Mouse (Mus musculus): ENCODE data around the gene Grk4. TPM values are rescaled to one million over a fixed set of nuclear protein-coding genes. Genes with fewer than 3 reads are reported as not detected.
"Not testable (repeated sequence)": the region's sequence is repeated elsewhere in the genome, so short reads cannot be mapped to it uniquely, and the experiment has no call there.

The Grk4 gene
- polyA plus RNA-seq, 1 experiment: 42.0 TPM

GRCm38 (mm10) chr5:34695521-34695920 lies 35.3 kb downstream of the Grk4 start:
- H3K27me3 ChIP-seq (ENCODE audit: control insufficient read depth, insufficient read depth, low read length): no peaks in the 10 kb centered on the region
- H3K36me3 ChIP-seq (ENCODE audit: control insufficient read depth, insufficient read depth, low read length): no peaks in the 10 kb centered on the region
- no peak overlapping the region for H3K27ac ChIP-seq (ENCODE audit: control insufficient read depth, insufficient read depth, low read depth, low read length)
- no peak overlapping the region for H3K4me3 ChIP-seq (ENCODE audit: control insufficient read depth, low read depth, low read length)
- H3K4me1 ChIP-seq (ENCODE audit: control insufficient read depth, insufficient read depth, low read length): no peaks in the 10 kb centered on the region
- TF ChIP-seq POLR2A (IDR thresholded peaks at IDR 0.05; ENCODE audit: control insufficient read depth, low read depth, low read length) (no peak), CTCF (IDR thresholded peaks at IDR 0.05; ENCODE audit: control insufficient read depth, insufficient read depth, insufficient replicate concordance, low read depth, low read length) (no peak)

- H3K27me3 ChIP-seq (ENCODE audit: control insufficient read depth, insufficient read depth, low read length): no peaks in the 10 kb centered on the region
- TF ChIP-seq CTCF (IDR thresholded peaks at IDR 0.05; ENCODE audit: control insufficient read depth, insufficient read depth, insufficient replicate concordance, low read depth, low read length) (no peak), POLR2A (IDR thresholded peaks at IDR 0.05; ENCODE audit: control insufficient read depth, low read depth, low read length) (no peak)
- no peak overlapping the region for H3K4me3 ChIP-seq (ENCODE audit: control insufficient read depth, low read depth, low read length)
- no peak overlapping the region for H3K27ac ChIP-seq (ENCODE audit: control insufficient read depth, insufficient read depth, low read depth, low read length)
- H3K36me3 ChIP-seq (ENCODE audit: control insufficient read depth, insufficient read depth, low read length): no peaks in the 10 kb centered on the region
- H3K4me1 ChIP-seq (ENCODE audit: control insufficient read depth, insufficient read depth, low read length): no peaks in the 10 kb centered on the region
These were observed 48.3 kb downstream of the Grk4 start for GRCm38 (mm10) chr5:34708436-34708835.

- not testable (repeated sequence) for H3K4me1 ChIP-seq (ENCODE audit: control insufficient read depth, insufficient read depth, low read length); H3K27ac ChIP-seq (ENCODE audit: control insufficient read depth, insufficient read depth, low read depth, low read length); H3K36me3 ChIP-seq (ENCODE audit: control insufficient read depth, insufficient read depth, low read length); H3K27me3 ChIP-seq (ENCODE audit: control insufficient read depth, insufficient read depth, low read length); H3K4me3 ChIP-seq (ENCODE audit: control insufficient read depth, low read depth, low read length)
These were observed 54.2 kb downstream of the Grk4 start for GRCm38 (mm10) chr5:34714371-34714770.

GRCm38 (mm10) chr5:34714816-34715215 lies 54.6 kb downstream of the Grk4 start:
- Histone ChIP-seq H3K4me3 (ENCODE audit: control insufficient read depth, low read depth, low read length) (no peak overlapping the region), H3K4me1 (ENCODE audit: control insufficient read depth, insufficient read depth, low read length) (no peaks in the 10 kb centered on the region), H3K27ac (ENCODE audit: control insufficient read depth, insufficient read depth, low read depth, low read length) (no peak overlapping the region), H3K27me3 (ENCODE audit: control insufficient read depth, insufficient read depth, low read length) (no peaks in the 10 kb centered on the region), H3K36me3 (ENCODE audit: control insufficient read depth, insufficient read depth, low read length) (no peaks in the 10 kb centered on the region; the same call in 1 of the 2 replicates)
- TF ChIP-seq CTCF (IDR thresholded peaks at IDR 0.05; ENCODE audit: control insufficient read depth, insufficient read depth, insufficient replicate concordance, low read depth, low read length): no peak
- TF ChIP-seq POLR2A (IDR thresholded peaks at IDR 0.05; ENCODE audit: control insufficient read depth, low read depth, low read length): no peak

- TF ChIP-seq POLR2A (IDR thresholded peaks at IDR 0.05; ENCODE audit: control insufficient read depth, low read depth, low read length) (no peak), CTCF (IDR thresholded peaks at IDR 0.05; ENCODE audit: control insufficient read depth, insufficient read depth, insufficient replicate concordance, low read depth, low read length) (no peak)
- no peak overlapping the region for H3K27ac ChIP-seq (ENCODE audit: control insufficient read depth, insufficient read depth, low read depth, low read length)
- no peaks in the 10 kb centered on the region for H3K36me3 ChIP-seq (ENCODE audit: control insufficient read depth, insufficient read depth, low read length)
- H3K4me1 ChIP-seq (ENCODE audit: control insufficient read depth, insufficient read depth, low read length): no peaks in the 10 kb centered on the region
- H3K4me3 ChIP-seq (ENCODE audit: control insufficient read depth, low read depth, low read length): no peak overlapping the region
- H3K27me3 ChIP-seq (ENCODE audit: control insufficient read depth, insufficient read depth, low read length): no peaks in the 10 kb centered on the region
These were observed 69.0 kb downstream of the Grk4 start for GRCm38 (mm10) chr5:34729141-34729540.

GRCm38 (mm10) chr5:34730255-34730654 lies 70.1 kb downstream of the Grk4 start:
- TF ChIP-seq CTCF (IDR thresholded peaks at IDR 0.05; ENCODE audit: control insufficient read depth, insufficient read depth, insufficient replicate concordance, low read depth, low read length): no peak
- TF ChIP-seq POLR2A (IDR thresholded peaks at IDR 0.05; ENCODE audit: control insufficient read depth, low read depth, low read length): no peak
- H3K36me3 ChIP-seq (ENCODE audit: control insufficient read depth, insufficient read depth, low read length): no peaks in the 10 kb centered on the region
- H3K27me3 ChIP-seq (ENCODE audit: control insufficient read depth, insufficient read depth, low read length): no peaks in the 10 kb centered on the region
- no peak overlapping the region for H3K27ac ChIP-seq (ENCODE audit: control insufficient read depth, insufficient read depth, low read depth, low read length)
- H3K4me1 ChIP-seq (ENCODE audit: control insufficient read depth, insufficient read depth, low read length): no peaks in the 10 kb centered on the region
- H3K4me3 ChIP-seq (ENCODE audit: control insufficient read depth, low read depth, low read length): no peak overlapping the region

- no peaks in the 10 kb centered on the region for H3K4me1 ChIP-seq (ENCODE audit: control insufficient read depth, insufficient read depth, low read length)
- H3K4me3 ChIP-seq (ENCODE audit: control insufficient read depth, low read depth, low read length): no peak overlapping the region
- no peaks in the 10 kb centered on the region for H3K27me3 ChIP-seq (ENCODE audit: control insufficient read depth, insufficient read depth, low read length)
- TF ChIP-seq CTCF (IDR thresholded peaks at IDR 0.05; ENCODE audit: control insufficient read depth, insufficient read depth, insufficient replicate concordance, low read depth, low read length) (no peak), POLR2A (IDR thresholded peaks at IDR 0.05; ENCODE audit: control insufficient read depth, low read depth, low read length) (no peak)
- H3K27ac ChIP-seq (ENCODE audit: control insufficient read depth, insufficient read depth, low read depth, low read length): no peak overlapping the region
- no peaks in the 10 kb centered on the region for H3K36me3 ChIP-seq (ENCODE audit: control insufficient read depth, insufficient read depth, low read length)
These were observed 91.3 kb downstream of the Grk4 start for GRCm38 (mm10) chr5:34751477-34751876.

GRCm38 (mm10) chr5:34758762-34759161 lies 98.6 kb downstream of the Grk4 start:
- no peak overlapping the region for H3K4me3 ChIP-seq (ENCODE audit: control insufficient read depth, low read depth, low read length)
- TF ChIP-seq POLR2A (IDR thresholded peaks at IDR 0.05; ENCODE audit: control insufficient read depth, low read depth, low read length): no peak
- no peak for TF ChIP-seq CTCF (IDR thresholded peaks at IDR 0.05; ENCODE audit: control insufficient read depth, insufficient read depth, insufficient replicate concordance, low read depth, low read length)

More at GRCm38 (mm10) chr5:34758762-34759161, 98.6 kb downstream of the Grk4 start:
- H3K27me3 ChIP-seq (ENCODE audit: control insufficient read depth, insufficient read depth, low read length): no peaks in the 10 kb centered on the region
- no peak overlapping the region for H3K27ac ChIP-seq (ENCODE audit: control insufficient read depth, insufficient read depth, low read depth, low read length)
- H3K4me1 ChIP-seq (ENCODE audit: control insufficient read depth, insufficient read depth, low read length): peaks cover 8% of the 10 kb centered on the region
- H3K36me3 ChIP-seq (ENCODE audit: control insufficient read depth, insufficient read depth, low read length): no peaks in the 10 kb centered on the region

All from testis, adult 2 months (tissue).